Mouse (Mus musculus): Measurements from ENCODE around the gene Gm2016.
"Not testable (repeated sequence)": the region's sequence is repeated elsewhere in the genome, so short reads cannot be mapped to it uniquely, and the experiment has no call there.

Gm2016 gene

GRCm38 (mm10) chr12:87873772-87874171, at the start of gene Gm2016:
Gene Gm2016, plus strand, starts transcription at chr12:87874072.
- not testable (repeated sequence) for DNase-seq

DNA sequence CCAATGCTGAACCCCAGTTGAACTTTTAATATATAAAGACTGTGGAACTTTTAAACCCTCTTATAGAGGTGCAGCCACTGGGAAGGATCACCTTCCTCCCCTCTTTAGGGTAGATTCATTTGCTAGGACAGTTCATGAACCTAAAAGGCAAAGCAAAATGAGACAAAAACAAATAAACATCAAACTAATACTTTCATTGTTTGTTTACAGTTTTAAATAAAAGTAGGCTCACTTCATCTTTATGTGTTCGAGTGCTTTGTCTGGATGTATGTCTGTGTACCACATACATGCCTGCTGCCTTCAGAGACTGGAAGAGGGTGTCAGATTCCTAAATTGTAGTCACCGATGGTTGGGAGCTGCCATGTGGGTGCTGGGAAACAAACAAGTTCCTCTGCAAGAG, 31.6 kb upstream of the Gm2016 start, which contains the start of gene Gm2001:
TSS of gene Gm2001 (minus strand) at position 101 of the 400 bp plus-strand sequence.
- not testable (repeated sequence) for DNase-seq

DNA sequence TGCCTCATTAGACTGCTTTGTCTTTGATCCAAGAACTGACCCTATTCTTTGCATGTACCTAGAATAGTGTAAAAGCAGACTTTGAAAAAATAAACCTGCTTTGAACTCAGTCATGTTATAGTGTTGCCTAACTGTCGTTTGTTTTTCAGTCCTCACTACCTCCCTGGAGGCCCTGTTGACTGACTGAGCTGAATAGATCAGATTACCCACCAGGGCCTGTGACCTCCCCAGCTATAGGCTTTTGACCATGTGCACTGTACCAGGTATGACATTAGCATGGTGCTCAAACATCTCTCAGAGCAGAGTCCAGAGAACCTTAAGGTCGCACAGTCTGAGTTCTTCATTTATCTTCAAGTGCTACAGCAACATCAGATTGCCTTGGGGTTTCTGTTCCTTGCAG, 23.2 kb upstream of the Gm2016 start:
- not testable (repeated sequence) for DNase-seq

DNA sequence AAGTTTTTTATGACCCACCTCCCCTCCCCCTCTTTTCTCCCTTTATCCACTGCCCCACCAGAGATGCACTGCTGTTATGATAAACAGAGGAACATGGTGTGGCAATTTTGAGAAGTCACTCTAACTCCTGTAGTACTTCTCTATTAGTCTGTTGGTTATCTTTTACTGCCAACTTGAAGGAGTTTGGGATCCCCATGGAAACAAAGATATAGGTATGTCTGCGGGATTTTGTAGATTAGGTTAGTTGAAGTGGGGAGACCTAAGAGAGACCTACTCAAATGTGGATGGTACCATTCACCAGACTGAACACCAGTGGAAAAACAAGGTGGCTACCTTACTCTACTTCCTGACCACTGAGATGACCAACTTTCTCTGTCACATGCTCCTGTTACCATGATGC, 17.8 kb upstream of the Gm2016 start:
- not testable (repeated sequence) for DNase-seq

DNA sequence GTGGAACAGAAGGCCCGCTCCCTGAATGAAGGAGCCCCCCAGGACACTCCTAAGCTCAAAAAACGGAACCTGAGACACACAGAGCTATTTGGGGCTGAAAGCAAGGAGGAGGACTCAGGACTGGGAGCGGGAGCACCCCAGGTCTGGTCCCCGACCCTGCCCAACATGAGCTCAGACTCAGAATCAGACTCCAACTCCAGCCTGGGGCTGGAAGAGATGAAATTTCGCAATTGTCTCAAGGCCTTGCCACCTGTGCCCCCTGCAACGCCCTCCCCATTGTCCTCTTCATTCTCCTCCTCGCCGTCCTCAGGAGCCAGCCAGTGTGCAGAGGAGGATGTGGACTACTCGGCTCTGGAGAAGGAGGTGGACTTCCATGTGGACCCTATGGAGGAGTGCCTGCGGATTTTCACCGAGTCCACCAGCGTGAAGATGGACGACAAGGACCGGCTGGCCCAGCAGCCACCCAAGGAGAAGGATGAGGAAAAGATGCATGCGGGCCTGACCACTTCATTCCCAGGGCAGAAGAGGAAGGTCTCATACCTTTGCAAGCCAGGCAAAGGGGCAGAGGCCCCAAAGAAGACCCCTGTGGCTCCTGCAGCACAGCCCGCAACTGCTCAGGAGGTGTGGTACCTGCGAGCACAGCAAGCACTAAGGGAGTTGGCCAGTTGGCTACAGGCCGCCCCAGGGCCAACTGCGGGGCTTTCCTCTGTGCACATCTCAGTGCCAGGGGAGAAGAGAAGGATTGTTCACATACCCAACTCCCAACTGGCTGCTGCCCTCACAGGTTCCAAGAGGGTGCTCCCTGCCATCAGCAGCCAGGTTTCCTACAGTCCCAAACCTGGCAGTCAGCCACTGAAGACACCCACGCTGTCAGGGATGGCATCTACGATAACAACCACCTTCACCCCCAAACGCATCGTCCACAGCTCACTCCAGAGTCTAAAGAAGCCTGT, 11.9 kb upstream of the Gm2016 start:
- DNase-seq = not testable (repeated sequence)

GRCm38 (mm10) chr12:87863638-87864037, 10.2 kb upstream of the Gm2016 start:
- not testable (repeated sequence) for DNase-seq

GRCm38 (mm10) chr12:87864048-87864447, 9.8 kb upstream of the Gm2016 start:
- DNase-seq = not testable (repeated sequence)

GRCm38 (mm10) chr12:87895070-87895469, 21.2 kb downstream of the Gm2016 start, which contains the start of gene Gm2022:
Gene Gm2022, plus strand, starts transcription at chr12:87895370.
- DNase-seq = not testable (repeated sequence)

GRCm38 (mm10) chr12:87919721-87920120, 45.8 kb downstream of the Gm2016 start, which contains the start of gene Gm2035:
Gene Gm2035, minus strand, starts transcription at chr12:87919857.
- not testable (repeated sequence) for DNase-seq
